Mouse (Mus musculus): ENCODE measurements around the gene Cat.

DNA sequence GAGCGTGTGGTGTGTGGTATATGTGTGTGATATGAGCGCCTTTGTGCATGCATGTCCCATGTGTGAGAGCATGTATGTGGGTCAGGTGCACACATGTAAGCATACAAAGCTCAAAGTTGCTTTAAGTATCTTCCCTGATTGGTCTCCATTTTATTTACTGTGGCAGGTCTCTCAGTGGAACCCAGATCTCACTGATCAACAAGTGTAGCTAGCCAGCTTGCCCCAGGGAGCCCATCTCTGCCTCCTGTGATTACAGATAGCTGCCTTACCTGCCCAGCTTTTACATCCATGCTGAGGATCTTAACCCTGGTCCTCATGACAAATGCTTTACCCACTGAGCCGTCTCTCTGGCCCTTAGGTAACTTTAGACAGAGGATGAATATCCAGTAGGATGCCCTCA is 6.6 kb downstream of the Cat start:
- no peak for TF ChIP-seq POLR2A (IDR thresholded peaks at IDR 0.05; ENCODE audit: borderline replicate concordance, insufficient read depth, low read length)
- no peak for TF ChIP-seq CTCF (IDR thresholded peaks at IDR 0.05; ENCODE audit: borderline replicate concordance, insufficient read depth, low read depth, low read length)

Data from cerebellum, adult 2 months (tissue).